Mouse (Mus musculus): ENCODE results near the gene Frmd4a.

The Frmd4a gene

GRCm38 (mm10) chr2:4380435-4380834 lies 362.9 kb downstream of the Frmd4a start:
- in situ Hi-C loops (cut with MboI; ENCODE audit: low sequenced_read_pairs) = no loop called here

DNA sequence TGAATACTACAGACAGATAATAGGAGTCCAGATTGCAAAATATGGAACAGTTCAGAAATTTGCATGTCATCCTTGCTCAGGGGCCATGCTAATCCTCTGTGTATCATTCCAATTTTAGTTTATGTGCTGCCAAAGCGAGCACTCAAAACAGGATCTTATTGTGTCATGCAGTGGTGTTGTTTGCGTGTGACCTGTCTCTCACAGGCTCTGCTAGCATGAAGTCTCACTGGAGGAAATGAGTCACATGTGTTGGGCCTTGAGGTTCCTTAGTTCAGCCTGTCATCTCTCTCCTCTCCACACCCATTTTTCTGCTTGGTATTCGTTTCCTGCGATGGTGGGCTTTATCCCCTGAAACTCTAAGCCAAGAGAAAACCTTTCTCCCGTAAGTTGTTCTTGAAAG lies 363.4 kb downstream of the Frmd4a start:
- in situ Hi-C loops (cut with MboI; ENCODE audit: low sequenced_read_pairs) = no loop called here

GRCm38 (mm10) chr2:4386468-4386867 lies 369.0 kb downstream of the Frmd4a start:
- in situ Hi-C loops (cut with MboI; ENCODE audit: low sequenced_read_pairs) = no loop called here

GRCm38 (mm10) chr2:4389330-4389729 lies 371.8 kb downstream of the Frmd4a start:
- in situ Hi-C loops (cut with MboI; ENCODE audit: low sequenced_read_pairs) = no loop called here

- in situ Hi-C loops (cut with MboI; ENCODE audit: low sequenced_read_pairs) = no loop called here
Measured at GRCm38 (mm10) chr2:4391091-4391490, 373.6 kb downstream of the Frmd4a start.

DNA sequence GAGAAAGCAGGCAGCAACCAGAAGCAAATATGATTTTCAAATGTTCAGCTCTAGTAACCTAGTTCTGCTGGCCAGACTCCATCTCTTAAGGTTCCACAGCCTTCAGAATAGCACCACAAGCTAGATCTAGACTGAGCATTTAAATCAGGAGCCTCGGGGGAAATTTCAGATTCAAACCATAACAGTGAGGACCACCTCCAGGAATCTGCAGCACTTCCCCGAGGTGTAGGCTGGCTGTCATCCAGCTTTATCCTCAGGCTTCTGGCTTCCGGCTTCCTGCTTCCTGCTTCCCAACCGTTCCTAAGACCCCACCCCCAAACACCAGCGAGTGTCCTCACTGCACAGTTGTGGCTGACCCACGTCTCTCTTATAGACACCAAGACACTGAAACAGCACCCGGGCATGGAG lies 374.2 kb downstream of the Frmd4a start:
- in situ Hi-C loops (cut with MboI; ENCODE audit: low sequenced_read_pairs) = no loop called here

- in situ Hi-C loops (cut with MboI; ENCODE audit: low sequenced_read_pairs) = no loop called here
Measured at GRCm38 (mm10) chr2:4393046-4393445, 375.5 kb downstream of the Frmd4a start.

- in situ Hi-C loops (cut with MboI; ENCODE audit: low sequenced_read_pairs) = no loop called here
Measured at GRCm38 (mm10) chr2:4394641-4395040, 377.1 kb downstream of the Frmd4a start.

- in situ Hi-C loops (cut with MboI; ENCODE audit: low sequenced_read_pairs) = no loop called here
Measured at GRCm38 (mm10) chr2:4399721-4400120, 382.2 kb downstream of the Frmd4a start.

GRCm38 (mm10) chr2:4400771-4401596 lies 383.5 kb downstream of the Frmd4a start:
- in situ Hi-C loops (cut with MboI; ENCODE audit: low sequenced_read_pairs) = no loop called here

DNA sequence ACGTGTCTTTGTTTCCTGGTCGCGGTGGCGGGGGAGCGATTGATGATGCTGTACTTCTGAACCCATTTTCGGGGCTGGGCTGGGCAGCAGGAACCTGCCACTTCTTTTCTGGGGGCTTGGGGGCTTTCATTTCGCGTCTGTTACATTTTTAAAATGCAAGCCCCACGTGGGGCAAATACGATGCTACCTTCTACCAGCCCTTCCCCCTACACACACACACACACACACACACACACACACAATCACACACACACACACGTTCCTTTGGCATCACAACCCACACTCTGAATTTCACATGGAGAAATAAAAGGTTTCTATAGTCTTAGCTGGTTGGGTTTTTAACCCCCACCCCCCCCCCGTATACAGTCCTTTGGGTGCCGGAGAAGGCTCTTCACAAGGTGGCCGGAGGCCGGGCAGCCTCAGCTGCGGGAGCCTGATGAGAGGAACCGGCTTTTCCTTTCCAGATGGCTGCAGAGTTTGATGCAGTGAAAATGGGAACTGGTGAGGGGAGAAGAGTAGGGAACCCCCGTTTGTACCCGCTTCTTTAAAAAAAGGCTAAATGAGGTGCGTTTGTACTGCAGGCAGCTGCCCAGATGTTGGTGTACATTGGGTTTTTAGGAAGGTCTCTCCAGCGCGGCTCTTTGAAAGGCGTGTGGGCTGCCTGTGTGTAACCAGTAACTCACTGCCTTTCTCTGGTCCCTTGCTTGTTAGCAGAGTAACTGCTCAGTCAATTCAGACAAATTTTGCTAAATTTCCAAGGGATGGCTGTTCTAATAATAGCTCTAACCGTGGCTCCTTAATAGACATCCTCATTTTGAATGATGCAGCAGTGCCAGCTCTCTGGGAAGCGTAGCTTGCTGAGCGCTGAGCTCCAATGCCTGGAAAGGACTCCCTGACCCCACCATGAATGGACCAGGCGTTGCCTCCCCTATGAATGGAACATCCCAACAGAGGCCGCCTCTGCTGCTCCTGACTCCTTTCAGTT lies 384.4 kb downstream of the Frmd4a start:
- in situ Hi-C loops (cut with MboI; ENCODE audit: low sequenced_read_pairs) = no loop called here

DNA sequence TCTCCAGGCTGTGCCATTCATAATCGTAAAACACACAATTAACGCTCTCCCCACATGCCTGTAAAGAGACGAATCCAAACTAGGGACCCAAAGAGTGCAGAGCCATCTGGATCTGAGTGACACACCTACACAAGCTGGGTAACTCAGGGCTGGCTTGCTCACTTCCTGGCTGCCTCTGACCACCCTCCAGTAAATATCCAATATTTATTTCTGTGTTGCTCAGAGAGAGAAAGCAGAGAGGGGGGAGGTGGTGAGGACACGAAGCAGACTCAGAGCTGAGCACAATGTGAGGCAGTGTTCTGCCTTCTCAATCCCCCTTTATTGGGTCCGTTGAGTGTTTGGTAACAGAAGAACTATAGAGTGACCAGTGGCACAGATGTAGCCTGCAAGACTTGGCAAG lies 389.5 kb downstream of the Frmd4a start:
- in situ Hi-C loops (cut with MboI; ENCODE audit: low sequenced_read_pairs) = no loop called here

DNA sequence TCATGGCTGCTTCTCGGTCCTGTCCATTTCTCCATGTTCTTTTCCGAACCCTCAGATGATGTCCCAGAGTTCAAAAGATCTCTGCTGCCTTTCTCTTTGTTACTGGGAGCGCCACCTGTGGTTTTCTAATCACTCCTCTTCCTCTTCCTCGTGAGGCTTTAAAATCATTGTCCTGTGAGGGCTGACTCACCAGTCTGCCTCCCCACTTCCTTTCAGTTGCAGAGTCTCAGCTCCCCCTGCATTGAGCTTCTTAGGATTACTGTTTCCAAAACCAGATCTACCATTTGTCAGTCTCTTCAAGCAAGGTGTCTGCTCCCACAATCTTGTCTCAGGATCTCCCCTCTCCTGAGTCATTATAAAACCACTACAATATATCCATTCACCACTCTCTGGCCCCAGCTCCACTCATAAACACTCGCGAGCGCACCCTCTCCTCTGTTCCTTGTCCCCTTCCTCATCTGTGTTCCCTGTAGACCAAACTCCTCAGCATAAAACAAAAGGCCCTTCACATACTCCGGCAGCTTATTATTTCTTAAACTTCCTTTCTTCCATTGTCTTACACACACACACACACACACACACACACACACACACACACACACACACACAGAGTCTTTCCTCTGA lies 392.4 kb downstream of the Frmd4a start:
- in situ Hi-C loops (cut with MboI; ENCODE audit: low sequenced_read_pairs) = no loop called here

DNA sequence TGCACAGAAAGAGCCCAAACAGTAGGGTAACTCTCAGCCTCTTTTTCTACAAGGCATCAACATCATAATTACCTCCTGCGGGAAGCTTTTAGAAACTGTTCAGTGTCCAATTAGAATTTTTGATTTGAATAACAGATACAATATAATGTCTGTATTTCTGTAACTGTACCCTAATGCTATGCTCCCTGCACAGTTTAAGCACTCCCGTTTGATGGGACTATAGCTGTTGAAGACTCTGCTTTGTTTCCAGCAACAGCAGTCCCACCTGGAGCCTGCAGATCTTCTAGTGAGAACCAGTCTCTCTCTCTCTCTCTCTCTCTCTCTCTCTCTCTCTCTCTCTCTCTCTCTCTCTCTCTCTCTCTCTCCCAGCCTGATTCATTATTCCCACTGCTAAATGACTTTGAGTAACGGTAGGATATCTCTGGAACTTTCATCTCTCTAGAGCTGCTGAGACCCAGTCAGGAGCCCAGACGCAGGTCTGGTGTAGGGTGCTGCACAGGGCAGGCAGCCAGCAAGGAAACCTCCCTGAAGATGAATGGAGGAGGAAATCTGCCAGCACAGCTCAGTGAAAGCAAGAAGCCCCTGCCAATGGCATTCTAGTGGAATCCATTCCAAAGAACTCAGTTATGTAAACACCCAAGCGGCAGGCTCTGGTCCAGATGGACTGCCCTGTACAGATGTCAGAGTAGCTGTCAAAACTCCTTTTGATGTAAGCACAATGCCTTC lies 395.5 kb downstream of the Frmd4a start:
- in situ Hi-C loops (cut with MboI; ENCODE audit: low sequenced_read_pairs) = no loop called here

GRCm38 (mm10) chr2:4413596-4414335 lies 396.2 kb downstream of the Frmd4a start:
- in situ Hi-C loops (cut with MboI; ENCODE audit: low sequenced_read_pairs) = no loop called here

DNA sequence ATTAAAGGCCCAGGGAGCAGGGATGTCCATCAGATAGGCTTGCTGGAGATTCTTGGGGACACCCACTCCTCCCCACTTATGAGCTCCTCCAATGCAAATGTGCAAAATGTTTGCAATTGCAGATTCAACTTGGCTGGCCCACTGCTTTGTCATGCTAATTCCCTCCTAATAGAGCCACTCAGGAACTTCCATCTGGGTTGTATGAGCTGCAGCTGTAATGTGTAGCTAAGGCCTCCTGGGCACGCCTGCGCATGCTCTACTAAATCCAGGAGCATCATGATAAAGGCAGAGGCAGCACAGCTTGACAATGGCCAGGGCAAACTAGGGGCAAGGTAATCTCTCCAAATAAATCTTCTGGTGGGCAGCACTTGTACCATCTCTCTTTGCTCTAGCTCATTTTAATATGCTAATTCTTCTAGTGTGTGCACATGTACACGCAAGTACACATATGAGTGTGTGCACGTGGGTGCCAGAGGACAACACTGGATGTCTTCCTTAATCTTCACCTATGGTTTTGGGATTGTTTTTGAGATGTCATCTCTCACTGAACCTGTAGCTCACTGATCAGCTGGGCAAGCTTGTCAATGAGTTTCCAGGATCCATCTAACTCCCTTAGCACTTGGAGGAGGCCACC lies 403.3 kb downstream of the Frmd4a start:
- in situ Hi-C loops (cut with MboI; ENCODE audit: low sequenced_read_pairs) = no loop called here

- in situ Hi-C loops (cut with MboI; ENCODE audit: low sequenced_read_pairs) = no loop called here
Measured at GRCm38 (mm10) chr2:4421757-4422156, 404.2 kb downstream of the Frmd4a start.

DNA sequence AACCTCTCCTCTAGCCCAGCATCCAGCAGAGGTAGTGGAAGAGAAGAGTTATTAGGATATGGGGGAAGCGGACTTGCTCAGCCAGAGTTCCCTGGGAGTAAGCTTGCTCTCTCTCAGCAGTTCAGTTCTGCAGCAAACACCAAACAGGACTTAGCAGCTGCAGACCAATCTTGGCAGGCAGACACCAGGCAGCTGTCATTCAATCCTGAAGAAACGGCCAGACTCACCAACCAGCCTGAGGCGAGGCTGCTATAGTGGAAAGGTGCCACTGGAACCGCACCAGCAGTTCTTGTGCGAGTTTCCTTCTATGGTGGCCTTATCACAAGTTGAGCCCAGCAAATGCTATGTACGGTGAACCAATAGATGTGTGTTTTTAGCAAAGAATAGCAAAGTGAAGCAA lies 406.4 kb downstream of the Frmd4a start:
- in situ Hi-C loops (cut with MboI; ENCODE audit: low sequenced_read_pairs) = no loop called here

DNA sequence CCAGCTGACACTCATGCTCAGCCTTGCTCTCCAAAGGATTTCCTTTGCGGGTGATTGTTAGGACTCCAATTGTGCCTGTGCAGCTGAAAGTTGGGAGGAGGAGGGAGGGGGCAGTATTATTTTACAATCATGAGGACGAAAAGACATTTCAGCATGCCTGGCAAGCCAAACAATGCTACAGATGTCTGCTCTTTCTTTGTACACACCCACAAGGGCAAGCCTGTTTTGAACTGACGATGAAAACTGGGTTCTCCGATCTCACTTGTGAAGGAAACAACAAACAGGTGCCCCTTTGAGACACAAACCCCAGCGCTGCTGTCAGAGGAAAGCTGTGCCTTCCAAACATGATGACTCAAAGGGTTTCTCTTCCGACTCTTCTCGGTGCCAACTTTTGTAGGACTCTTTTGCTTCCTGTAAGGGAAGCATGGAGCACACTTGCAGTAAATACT lies 410.9 kb downstream of the Frmd4a start:
- in situ Hi-C loops (cut with MboI; ENCODE audit: low sequenced_read_pairs) = no loop called here
